Mouse (Mus musculus) kidney, postnatal 10 days (tissue): ENCODE results near the gene Elovl7.

Source experiments
- DNase-seq: peaks from one replicate; pipeline ENCODE4 v3.0.0; 2021; ENCODE audit warnings: mixed read lengths

Elovl7 gene

GRCm38 (mm10) chr13:108245086-108245697 lies 31.0 kb downstream of the Elovl7 start:
- peak; percentile 59 for DNase-seq

DNA sequence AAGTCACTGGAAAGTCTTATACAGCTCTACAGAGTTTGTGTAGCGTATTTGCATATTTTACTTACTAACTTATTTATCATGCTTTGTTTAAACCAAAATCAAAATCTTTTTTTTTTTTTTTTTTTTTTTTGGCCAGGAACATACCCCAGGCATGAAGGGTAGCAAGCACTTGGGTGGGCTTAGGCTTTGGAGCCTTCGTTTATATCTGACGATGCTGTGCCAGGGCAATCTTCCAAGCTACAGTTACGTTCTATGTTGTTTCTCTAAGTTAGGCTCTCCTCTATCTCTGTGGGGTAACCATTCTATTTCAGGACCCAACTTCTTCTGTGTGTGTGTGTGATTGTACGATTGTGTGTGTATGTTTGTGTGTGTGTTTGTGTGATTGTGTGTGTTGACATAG lies 36.9 kb downstream of the Elovl7 start:
- DNase-seq: no peak

GRCm38 (mm10) chr13:108253977-108254376 lies 39.8 kb downstream of the Elovl7 start:
- DNase-seq: no peak

DNA sequence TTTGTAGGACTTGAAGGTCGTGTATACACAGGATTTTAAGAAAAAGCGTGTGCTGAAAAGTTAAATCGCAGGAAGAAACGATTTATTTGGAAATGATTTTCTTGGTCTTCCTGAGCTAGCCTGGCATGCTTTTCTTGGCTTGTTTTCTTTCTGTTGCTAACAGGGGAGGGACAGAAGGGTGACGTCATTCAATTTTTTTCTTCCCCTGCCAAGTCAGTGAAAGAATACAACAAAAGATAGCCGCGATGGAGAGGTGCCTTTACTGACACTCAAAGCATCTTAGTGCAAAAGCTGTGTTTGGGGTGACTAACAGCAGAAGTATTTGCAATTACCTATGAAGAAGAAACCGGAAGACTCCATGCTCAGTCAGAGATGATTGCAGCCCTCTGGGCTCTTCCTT lies 48.8 kb downstream of the Elovl7 start:
- DNase-seq: no peak

DNA sequence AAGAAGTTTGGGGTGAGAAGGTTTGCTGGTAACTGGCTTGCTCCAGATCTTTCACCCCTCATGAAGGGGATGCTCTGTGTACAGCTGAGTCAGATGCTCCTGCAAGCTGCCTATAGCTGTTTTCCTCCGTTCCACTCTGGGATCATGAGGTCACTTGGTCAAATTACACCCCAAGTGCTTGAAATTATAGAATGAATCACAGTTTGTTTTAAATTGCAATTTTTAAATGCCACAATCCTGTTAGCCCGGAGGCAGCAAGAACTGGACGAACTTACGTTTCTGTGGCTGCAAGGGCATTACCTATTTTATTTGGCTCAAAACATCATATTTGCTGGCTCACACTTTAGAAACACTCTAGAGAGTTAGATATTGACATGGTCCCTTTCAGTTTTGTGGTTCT lies 51.2 kb downstream of the Elovl7 start:
- no peak for DNase-seq

- DNase-seq: no peak
These were observed 53.8 kb downstream of the Elovl7 start for GRCm38 (mm10) chr13:108267841-108268634.

DNA sequence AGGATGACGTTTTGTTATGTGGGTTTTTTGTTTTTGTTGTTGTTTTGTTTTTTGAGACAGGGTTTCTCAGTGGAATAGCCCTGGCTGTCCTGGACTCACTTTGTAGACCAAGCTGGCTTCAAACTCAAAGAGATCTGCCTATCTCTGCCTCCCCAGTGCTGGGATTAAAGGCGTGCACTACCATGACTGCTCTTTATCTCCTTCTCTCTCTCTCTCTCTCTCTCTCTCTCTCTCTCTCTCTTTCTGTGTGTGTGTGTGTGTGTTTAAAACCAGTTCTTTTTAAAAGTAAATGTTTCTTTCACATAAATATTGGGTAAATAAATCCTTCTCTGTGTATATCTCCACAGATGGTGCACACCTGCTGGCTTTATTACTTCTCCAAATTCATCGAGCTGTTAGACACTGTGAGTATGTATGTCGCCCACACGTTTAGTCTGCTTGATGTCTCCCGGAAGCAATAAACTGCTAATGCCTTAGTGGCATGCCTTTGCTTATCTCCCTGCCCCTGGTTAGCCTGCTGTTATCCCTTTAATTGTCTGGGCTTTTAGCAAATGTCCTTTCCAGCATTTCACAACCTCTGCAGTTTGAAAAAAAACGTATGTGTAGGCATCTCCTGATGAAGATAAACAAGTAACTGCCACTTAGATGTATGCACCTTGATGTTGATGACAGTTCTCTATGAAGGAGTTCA lies 57.4 kb downstream of the Elovl7 start:
- DNase-seq: no peak

GRCm38 (mm10) chr13:108272332-108272731 lies 58.1 kb downstream of the Elovl7 start:
- no peak for DNase-seq

DNA sequence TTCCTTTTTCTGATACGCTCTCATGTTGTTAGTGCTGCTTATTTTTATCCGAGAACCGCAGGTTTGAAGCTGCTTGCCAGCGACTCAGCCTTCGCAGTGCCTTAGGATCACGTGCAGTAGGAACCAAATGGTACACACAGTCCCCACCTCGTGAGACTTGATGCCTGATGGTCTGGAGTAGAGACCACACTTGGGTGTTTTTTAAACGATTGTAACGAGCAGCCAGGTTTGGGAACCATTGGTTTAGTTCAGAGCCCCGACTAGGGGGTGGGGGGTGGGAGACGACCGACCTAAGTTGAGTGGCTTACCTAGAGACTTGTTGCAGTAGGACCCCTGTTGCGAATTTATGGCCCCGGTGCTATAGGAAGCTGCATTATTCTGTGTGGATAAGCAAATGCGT lies 58.8 kb downstream of the Elovl7 start:
- DNase-seq: no peak

DNA sequence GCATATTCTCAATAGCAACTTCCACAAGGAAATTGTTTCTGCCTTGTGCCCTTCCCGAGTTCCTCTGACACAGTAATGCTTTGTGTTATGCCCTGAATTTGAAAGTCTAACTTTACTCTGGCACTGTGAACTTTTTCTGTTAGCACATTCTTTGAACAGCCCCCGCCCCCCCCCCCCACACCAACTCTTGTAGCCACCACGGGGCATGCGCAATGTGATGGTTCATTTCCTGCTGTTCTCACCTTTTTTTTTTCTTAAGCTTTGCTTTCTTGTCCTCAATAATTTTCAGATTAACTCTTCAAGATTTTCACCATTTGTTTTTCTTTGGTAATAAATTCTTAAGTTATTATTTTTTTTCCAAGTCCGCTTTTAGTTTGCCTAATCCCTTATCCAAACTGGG lies 59.3 kb downstream of the Elovl7 start:
- DNase-seq: peak; percentile 25

DNA sequence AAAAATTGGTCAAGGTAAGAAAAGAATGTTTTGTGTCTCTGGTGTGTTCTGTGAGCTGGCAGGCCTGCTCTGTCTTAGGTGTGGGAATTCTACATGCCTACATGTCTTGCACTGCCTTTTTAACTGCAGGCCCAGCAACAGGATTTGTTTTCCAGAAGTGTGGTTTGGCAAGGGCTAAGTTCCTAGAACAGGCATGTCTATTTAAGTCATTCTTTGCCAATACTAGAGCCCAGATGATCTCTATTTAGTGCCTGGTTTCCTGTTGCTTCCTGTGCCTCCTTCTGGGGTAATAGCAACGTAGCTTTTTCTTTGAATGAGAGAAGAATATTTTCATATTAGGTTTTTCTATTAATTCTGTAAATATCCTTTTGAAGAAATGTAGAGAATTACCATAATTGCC lies 62.4 kb downstream of the Elovl7 start:
- no peak for DNase-seq

- no peak for DNase-seq
These were observed 63.1 kb downstream of the Elovl7 start for GRCm38 (mm10) chr13:108277320-108277719.

GRCm38 (mm10) chr13:108278592-108278991 lies 64.4 kb downstream of the Elovl7 start:
- no peak for DNase-seq

- no peak for DNase-seq
These were observed 70.1 kb downstream of the Elovl7 start for GRCm38 (mm10) chr13:108284312-108284711.

DNA sequence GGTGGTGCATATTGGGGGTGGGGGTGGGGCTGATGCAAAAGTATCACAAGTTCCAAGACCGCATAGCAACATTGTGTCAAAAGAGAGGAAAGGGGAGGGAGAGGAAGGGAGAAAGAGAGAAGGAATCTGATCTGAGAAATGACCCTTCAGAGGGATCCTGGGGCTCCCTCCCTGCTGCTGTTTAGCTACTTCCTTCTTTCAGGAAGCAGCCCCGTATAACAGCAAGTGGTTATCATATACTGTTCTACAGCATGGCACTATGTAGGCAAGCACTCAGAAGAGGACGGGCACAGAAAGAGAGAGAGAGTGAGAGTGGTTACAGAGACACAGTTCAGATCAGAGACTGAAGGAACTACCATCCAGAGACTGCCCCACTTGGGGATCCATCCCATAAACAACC lies 73.7 kb downstream of the Elovl7 start:
- no peak for DNase-seq

- DNase-seq: no peak
These were observed 75.2 kb downstream of the Elovl7 start for GRCm38 (mm10) chr13:108289436-108289835.

DNA sequence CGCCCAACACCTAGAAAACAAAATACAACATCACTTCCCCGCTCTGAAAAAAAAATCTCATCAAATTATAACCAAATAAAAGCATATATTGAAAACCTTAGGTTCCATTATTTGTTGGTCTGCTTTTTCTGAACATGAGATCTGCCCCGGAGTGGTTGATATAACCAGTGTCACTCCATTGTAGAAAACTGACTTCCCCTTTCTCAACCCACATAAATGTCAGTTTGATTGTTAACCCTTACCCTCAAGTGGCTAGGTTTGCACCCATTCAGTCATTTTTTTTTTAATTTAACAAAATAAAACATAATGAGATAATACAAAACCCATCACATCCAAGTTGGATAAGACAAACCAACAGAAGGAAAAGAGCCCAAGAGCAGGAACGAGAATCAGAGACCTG lies 76.1 kb downstream of the Elovl7 start:
- DNase-seq: no peak

- peak; percentile 65 for DNase-seq
These were observed 83.3 kb downstream of the Elovl7 start for GRCm38 (mm10) chr13:108297350-108298093.

DNA sequence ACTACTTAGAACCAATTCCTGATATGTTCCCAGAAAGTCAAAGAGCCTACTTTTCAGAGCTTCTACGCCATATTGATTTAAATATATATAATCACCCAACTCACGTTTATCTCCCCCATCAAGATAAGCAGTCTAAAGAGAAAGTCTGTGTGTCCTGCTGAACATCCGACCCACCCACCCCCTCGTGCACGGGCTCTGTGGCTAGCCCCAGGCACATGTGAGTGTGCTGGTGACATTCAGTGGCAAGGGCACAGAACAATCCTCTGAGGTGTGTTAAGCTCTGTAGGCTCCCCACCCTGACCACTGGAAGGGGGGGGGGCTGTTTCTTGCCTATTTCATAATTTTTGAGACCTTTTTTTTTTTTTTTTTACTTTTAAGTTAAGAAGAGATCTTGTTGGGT lies 84.0 kb downstream of the Elovl7 start:
- DNase-seq: no peak

DNA sequence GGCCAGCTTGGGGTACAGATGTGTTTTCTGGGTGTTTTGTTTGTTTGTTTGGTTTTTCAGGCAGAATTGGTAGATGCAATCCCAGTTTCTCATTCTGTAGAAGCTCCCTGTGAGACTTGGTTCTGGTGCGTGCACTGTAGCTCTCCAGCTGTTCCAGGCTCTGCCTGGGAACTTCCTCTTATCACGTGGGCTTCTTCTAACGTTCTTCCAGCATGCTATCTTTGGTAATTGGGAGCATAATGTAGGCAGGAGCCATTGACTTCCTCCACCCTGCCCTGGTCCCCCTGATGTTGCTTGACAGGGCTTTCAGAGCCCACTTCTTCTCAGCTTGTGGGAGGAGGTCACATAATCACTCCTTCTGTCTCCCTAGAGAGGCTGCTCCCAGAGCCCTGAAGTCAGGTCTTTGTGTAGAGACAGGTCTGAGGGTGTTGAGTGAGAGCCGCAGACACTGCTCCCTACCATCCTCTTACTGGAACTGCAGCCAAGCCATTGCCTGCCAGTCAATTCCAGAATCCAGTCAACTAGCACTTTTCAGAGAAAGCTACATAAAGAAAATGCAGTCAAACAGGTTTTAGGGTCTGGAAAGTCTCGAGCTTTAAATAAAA lies 86.2 kb downstream of the Elovl7 start:
- peak; percentile 51 for DNase-seq

- DNase-seq: peak; percentile 44
These were observed 87.2 kb downstream of the Elovl7 start for GRCm38 (mm10) chr13:108301411-108301810.

DNA sequence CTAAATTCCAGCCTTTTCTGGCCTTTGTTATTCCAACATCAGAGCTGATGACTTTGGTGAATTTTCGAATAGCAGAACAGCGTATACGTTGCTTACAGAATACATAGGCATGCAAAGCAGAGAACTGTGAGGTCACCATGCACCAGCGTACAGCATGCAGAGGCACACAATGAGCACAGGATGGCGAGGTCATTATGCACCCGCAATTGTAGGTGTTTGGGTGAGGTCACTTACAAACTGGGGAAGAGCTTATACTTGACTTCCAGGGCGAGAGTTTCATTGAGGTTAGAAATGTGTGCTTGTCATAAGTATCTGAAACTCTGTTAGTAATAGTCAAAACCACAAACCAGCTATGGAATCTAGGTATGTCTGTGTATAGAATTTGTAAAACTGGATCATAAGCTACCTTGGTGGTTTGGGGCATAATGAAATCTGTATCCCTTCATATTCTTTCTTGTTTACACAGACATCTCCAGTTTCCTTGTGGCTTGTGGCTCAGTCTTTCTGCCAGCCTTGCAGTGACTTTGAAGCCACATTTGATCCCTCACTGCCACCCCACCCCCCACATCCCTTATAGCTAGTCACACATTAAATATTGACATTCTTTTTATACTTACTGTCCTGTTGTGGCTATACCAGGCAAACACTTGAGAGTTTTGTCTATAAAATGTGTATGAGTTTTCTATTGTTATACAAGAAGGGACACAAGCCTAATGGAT lies 88.9 kb downstream of the Elovl7 start:
- no peak for DNase-seq
